12 mouse cellular contexts compared by ENCODE assay signal in genomic region chr2:104741015-104741758, GRCm38 (mm10). TPM values are rescaled to one million over a fixed set of nuclear protein-coding genes. Genes with fewer than 3 reads are reported as not detected.
DNase-seq lines count a peak whose midpoint lies in the region; ATAC-seq and TF ChIP-seq lines count a peak whose summit lies in the region.
"Had no signal": no experiment of that assay in that cellular context is flagged by ENCODE, and none has a peak within 500 bp of the region (broad histone marks: within the 10 kb centered on the region; RNA-seq: fewer than 3 reads in every experiment).

No protein-coding gene starts in this region.

- no peaks in the 10 kb centered on the region for H3K9me3 ChIP-seq in hindbrain, embryonic 14.5 days (ENCODE audit: control insufficient read depth, low read length)
- no peaks in the 10 kb centered on the region for H3K9me3 ChIP-seq in hindbrain, embryonic 13.5 days
- H3K9me3 ChIP-seq in limb, embryonic 13.5 days, result no peaks in the 10 kb centered on the region
- no peaks in the 10 kb centered on the region for H3K9me3 ChIP-seq in stomach, postnatal 0 days (ENCODE audit: control insufficient read depth, low read length)

- intact Hi-C loops in left cerebral cortex, postnatal 10 days (cut with DNase I), result no loop called here

- ATAC-seq in hindbrain, embryonic 14.5 days (ENCODE audit: low FRiP score), result no peak
- no peak for ATAC-seq in hindbrain, embryonic 13.5 days (ENCODE audit: low FRiP score)
- no peak for ATAC-seq in limb, embryonic 13.5 days (ENCODE audit: low FRiP score, low read depth)
- no peak for ATAC-seq in stomach, postnatal 0 days (ENCODE audit: low FRiP score, low TSS enrichment)
- ATAC-seq: CD4-positive, CD25-positive, alpha-beta regulatory T cell, adult 4 months had no signal

- 41% methylated on average over 7 of the region's 7 CpGs for WGBS in hindbrain, embryonic 14.5 days
- 38% methylated on average over 7 of the region's 7 CpGs for WGBS in hindbrain, embryonic 13.5 days
- 18% methylated on average over 7 of the region's 7 CpGs for WGBS in limb, embryonic 13.5 days
- WGBS in stomach, postnatal 0 days, result 36% methylated on average over 7 of the region's 7 CpGs

- peaks cover 13% of the 10 kb centered on the region for H3K4me1 ChIP-seq in hindbrain, embryonic 14.5 days (replicated peaks; ENCODE audit: control insufficient read depth, insufficient read depth, low read length)
- H3K4me1 ChIP-seq in hindbrain, embryonic 13.5 days (replicated peaks), result peaks cover 28% of the 10 kb centered on the region
- H3K4me1 ChIP-seq in limb, embryonic 13.5 days, result peaks cover 21% of the 10 kb centered on the region
- H3K4me1 ChIP-seq in stomach, postnatal 0 days (replicated peaks; ENCODE audit: control insufficient read depth, insufficient read depth), result no peaks in the 10 kb centered on the region

- no peak overlapping the region for H3K27ac ChIP-seq in hindbrain, embryonic 14.5 days
- no peak overlapping the region for H3K27ac ChIP-seq in hindbrain, embryonic 13.5 days
- no peak overlapping the region for H3K27ac ChIP-seq in limb, embryonic 13.5 days
- no peak overlapping the region for H3K27ac ChIP-seq in stomach, postnatal 0 days (replicated peaks)

- DNase-seq in hindbrain, embryonic 14.5 days (ENCODE audit: low spot score), result no peak
- DNase-seq in retina, postnatal 1 day, result peak; percentile 15
- DNase-seq in retina, embryonic 14.5 days (ENCODE audit: low spot score), result no peak
- DNase-seq in stomach, postnatal 0 days (ENCODE audit: low spot score), result no peak
- no peak for DNase-seq in adrenal gland, adult 2 months
- no peak for DNase-seq in left cerebral cortex, postnatal 10 days (ENCODE audit: extremely low spot score in 1 of 2, low spot score in 2 of 2)
- DNase-seq: heart, postnatal 10 days had no signal

- no peak overlapping the region for H3K4me3 ChIP-seq in hindbrain, embryonic 14.5 days (replicated peaks; ENCODE audit: low read length)
- no peak overlapping the region for H3K4me3 ChIP-seq in hindbrain, embryonic 13.5 days
- H3K4me3 ChIP-seq in limb, embryonic 13.5 days, result no peak overlapping the region
- no peak overlapping the region; the same call in 1 of the 2 replicates for H3K4me3 ChIP-seq in stomach, postnatal 0 days (ENCODE audit: low read depth, low read length)

- TF ChIP-seq EP300 in stomach, postnatal 0 days (optimal IDR thresholded peaks at IDR 0.05), result no peak

- TF ChIP-seq CTCF in stomach, postnatal 0 days (IDR thresholded peaks at IDR 0.05; ENCODE audit: low read depth), result no peak

- H3K27me3 ChIP-seq in hindbrain, embryonic 14.5 days (ENCODE audit: control insufficient read depth, insufficient read depth, low read length), result peaks cover 36% of the 10 kb centered on the region
- peaks cover 42% of the 10 kb centered on the region for H3K27me3 ChIP-seq in hindbrain, embryonic 13.5 days
- H3K27me3 ChIP-seq in limb, embryonic 13.5 days, result peaks cover 33% of the 10 kb centered on the region
- H3K27me3 ChIP-seq in stomach, postnatal 0 days (ENCODE audit: control insufficient read depth, insufficient read depth, low read length), result no peaks in the 10 kb centered on the region

- peak overlapping the region; percentile 99; the same call in 1 of the 2 replicates for H3K4me2 ChIP-seq in hindbrain, embryonic 14.5 days (replicated peaks)
- no peak overlapping the region for H3K4me2 ChIP-seq in hindbrain, embryonic 13.5 days
- H3K4me2 ChIP-seq in limb, embryonic 13.5 days (replicated peaks), result peak overlapping the region; percentile 87
- H3K4me2 ChIP-seq in stomach, postnatal 0 days (replicated peaks; ENCODE audit: low read depth), result peak overlapping the region; percentile 95

- H3K36me3 ChIP-seq in hindbrain, embryonic 14.5 days (replicated peaks; ENCODE audit: control insufficient read depth, insufficient read depth), result no peaks in the 10 kb centered on the region
- no peaks in the 10 kb centered on the region for H3K36me3 ChIP-seq in hindbrain, embryonic 13.5 days
- H3K36me3 ChIP-seq in limb, embryonic 13.5 days, result no peaks in the 10 kb centered on the region
- no peaks in the 10 kb centered on the region for H3K36me3 ChIP-seq in stomach, postnatal 0 days (ENCODE audit: control insufficient read depth, insufficient read depth, low read length)

- no peak overlapping the region for H3K9ac ChIP-seq in hindbrain, embryonic 14.5 days
- H3K9ac ChIP-seq in hindbrain, embryonic 13.5 days, result no peak overlapping the region
- no peak overlapping the region for H3K9ac ChIP-seq in limb, embryonic 13.5 days
- H3K9ac ChIP-seq in stomach, postnatal 0 days (ENCODE audit: low read length), result no peak overlapping the region

RNA-seq across cellular contexts. Expression of gene Depdc7, which starts 1.5 kb away (rescaled TPM):
- 1.6 TPM in 2 replicates for polyA plus RNA-seq in hindbrain, embryonic 14.5 days (2014; fragmentation: Nextera tagmentation; extraction: Ambion mirVana)
- 0.91 and 1.5 TPM in 2 replicates for polyA plus RNA-seq in hindbrain, embryonic 13.5 days (2015; fragmentation: Nextera tagmentation; extraction: Ambion mirVana)
- 5.2 and 5.3 TPM in 2 replicates for polyA plus RNA-seq in limb, embryonic 13.5 days (2015; fragmentation: Nextera tagmentation; extraction: Ambion mirVana)
- 7.3 and 7.4 TPM in 2 replicates for polyA plus RNA-seq in stomach, postnatal 0 days (2015; fragmentation: Nextera tagmentation; extraction: Ambion mirVana)
- 1 to 10 TPM; 1.6 to 2.0 TPM for total RNA-seq in adrenal gland, adult 2 months (2021)
- polyA plus RNA-seq in adrenal gland, adult 2 months (2012; rRNA removed), result 0.21 and 0.59 TPM in 2 replicates
- 1 to 10 TPM; 1.0 to 1.2 TPM for total RNA-seq in left cerebral cortex, postnatal 10 days (2021)
- polyA plus RNA-seq: CD4-positive, CD25-positive, alpha-beta regulatory T cell, adult 4 months had no signal

RNA-seq across cellular contexts. Expression of gene Pin1rt1, which starts 25.0 kb away (rescaled TPM):
- polyA plus RNA-seq in hindbrain, embryonic 14.5 days (2014; fragmentation: Nextera tagmentation; extraction: Ambion mirVana), result 0.35 TPM in 1 of 2 replicates, not detected in the other
- polyA plus RNA-seq in hindbrain, embryonic 13.5 days (2015; fragmentation: Nextera tagmentation; extraction: Ambion mirVana), result not detected in 2 replicates
- 0.24 TPM in 1 of 2 replicates, not detected in the other for polyA plus RNA-seq in limb, embryonic 13.5 days (2015; fragmentation: Nextera tagmentation; extraction: Ambion mirVana)
- 0.08 TPM in 1 of 2 replicates, not detected in the other for polyA plus RNA-seq in stomach, postnatal 0 days (2015; fragmentation: Nextera tagmentation; extraction: Ambion mirVana)
- total RNA-seq in adrenal gland, adult 2 months (2021), result not detected
- polyA plus RNA-seq in adrenal gland, adult 2 months (2012; rRNA removed), result not detected in 2 replicates
- total RNA-seq in left cerebral cortex, postnatal 10 days (2021), result not detected
- total RNA-seq: common myeloid progenitor, adult 5-6 weeks; heart, postnatal 10 days; layer of hippocampus, adult 8-10 months had no signal
- polyA plus RNA-seq: CD4-positive, CD25-positive, alpha-beta regulatory T cell, adult 4 months had no signal

RNA-seq across cellular contexts. Expression of gene Tcp11l1, which starts 29.2 kb away (rescaled TPM):
- polyA plus RNA-seq in hindbrain, embryonic 14.5 days (2014; fragmentation: Nextera tagmentation; extraction: Ambion mirVana), result 50.8 and 71.0 TPM in 2 replicates
- polyA plus RNA-seq in hindbrain, embryonic 13.5 days (2015; fragmentation: Nextera tagmentation; extraction: Ambion mirVana), result 70.5 and 75.1 TPM in 2 replicates
- 66.1 and 69.4 TPM in 2 replicates for polyA plus RNA-seq in limb, embryonic 13.5 days (2015; fragmentation: Nextera tagmentation; extraction: Ambion mirVana)
- 22.0 and 23.9 TPM in 2 replicates for polyA plus RNA-seq in stomach, postnatal 0 days (2015; fragmentation: Nextera tagmentation; extraction: Ambion mirVana)
- total RNA-seq in adrenal gland, adult 2 months (2021), result 10 to 100 TPM in 1 of 2 experiments, 1 to 10 TPM in 1; 7.8 to 17.1 TPM
- 9.0 and 11.1 TPM in 2 replicates for polyA plus RNA-seq in adrenal gland, adult 2 months (2012; rRNA removed)
- total RNA-seq in left cerebral cortex, postnatal 10 days (2021), result 10 to 100 TPM; 44.6 to 48.8 TPM
